Mouse (Mus musculus) forebrain, postnatal 0 days (tissue): ENCODE measurements at regions not wholly inside any gene's neighbourhood (a gene's known extent, or its start where the extent isn't known, plus 50 kb on each side); places are given as distances from the start of the nearest gene placed in this dataset.

Source experiments
- ATAC-seq: fragments of 200-750 bp; cut with Nextera tagmentation; 2 replicates; pipeline ENCODE4 v1.8.0; 2017; ENCODE audit warnings: mild to moderate bottlenecking, moderate library complexity
- DNase-seq: peaks from one replicate; pipeline ENCODE4 v3.0.0-alpha.2; 2015
- H3K27ac ChIP-seq: fragments of 300-500 bp; sonication (generic); 2 replicates; pipeline ENCODE4 v1.5.1; 2014; ENCODE audit warnings: low read depth, mild to moderate bottlenecking, antibody characterized with exemption, low read length, moderate library complexity, mixed read lengths
- H3K27me3 ChIP-seq: fragments of 300-500 bp; sonication (generic); 2 replicates; pipeline ENCODE4 v1.6.1; 2014; ENCODE audit warnings: mild to moderate bottlenecking, low read length, mixed read lengths; ENCODE audit not compliant: insufficient read depth
- H3K36me3 ChIP-seq: fragments of 300-500 bp; sonication (generic); 2 replicates; pipeline ENCODE4 v1.6.1; 2014; ENCODE audit warnings: mild to moderate bottlenecking, moderate library complexity; ENCODE audit not compliant: insufficient read depth
- H3K4me1 ChIP-seq: fragments of 300-500 bp; sonication (generic); 2 replicates; pipeline ENCODE4 v1.6.1; 2014; ENCODE audit warnings: antibody characterized with exemption; ENCODE audit not compliant: insufficient read depth
- H3K4me2 ChIP-seq: fragments of 300-500 bp; sonication (generic); 2 replicates; pipeline ENCODE4 v1.6.1; 2014; ENCODE audit warnings: low read depth, mild to moderate bottlenecking, moderate library complexity
- H3K4me3 ChIP-seq: fragments of 300-500 bp; sonication (generic); 2 replicates; pipeline ENCODE4 v1.5.1; 2014; ENCODE audit warnings: low read depth, low read length, mixed read lengths
- H3K9ac ChIP-seq: fragments of 300-500 bp; sonication (generic); 2 replicates; pipeline ENCODE4 v1.6.1; 2014; ENCODE audit warnings: mild to moderate bottlenecking
- H3K9me3 ChIP-seq: fragments of 300-500 bp; sonication (generic); 2 replicates; pipeline ENCODE4 v1.6.1; 2016; ENCODE audit warnings: low read length
- CTCF ChIP-seq: sonication (generic); IDR thresholded peaks from 2 replicates; pipeline ENCODE4 v1.5.1; 2016; ENCODE audit warnings: antibody characterized with exemption, control low read depth, low read depth
- WGBS: fragments of 180-500 bp; shearing (Covaris S2); extraction: QIAGEN DNeasy Blood & Tissue Kit; methylation state at CpG from one replicate; pipeline ENCODE4 v1.1.7; 2014; 5-methylcytosine and 5-hydroxymethylcytosine counted together

GRCm38 (mm10) chr5:119739386-119739785, 68.9 kb downstream of the Tbx3 start:
- no peak overlapping the region for H3K4me3 ChIP-seq
- H3K9ac ChIP-seq, result no peak overlapping the region
- no peak overlapping the region for H3K27ac ChIP-seq
- WGBS, result 76% methylated on average over 4 of the region's 4 CpGs
- no peak for TF ChIP-seq CTCF
- DNase-seq (no peak), ATAC-seq (no peak)
- no peaks in the 10 kb centered on the region for H3K9me3 ChIP-seq
- no peak overlapping the region for H3K4me2 ChIP-seq
- H3K36me3 ChIP-seq, result no peaks in the 10 kb centered on the region
- no peaks in the 10 kb centered on the region for H3K4me1 ChIP-seq
- no peaks in the 10 kb centered on the region for H3K27me3 ChIP-seq

DNA sequence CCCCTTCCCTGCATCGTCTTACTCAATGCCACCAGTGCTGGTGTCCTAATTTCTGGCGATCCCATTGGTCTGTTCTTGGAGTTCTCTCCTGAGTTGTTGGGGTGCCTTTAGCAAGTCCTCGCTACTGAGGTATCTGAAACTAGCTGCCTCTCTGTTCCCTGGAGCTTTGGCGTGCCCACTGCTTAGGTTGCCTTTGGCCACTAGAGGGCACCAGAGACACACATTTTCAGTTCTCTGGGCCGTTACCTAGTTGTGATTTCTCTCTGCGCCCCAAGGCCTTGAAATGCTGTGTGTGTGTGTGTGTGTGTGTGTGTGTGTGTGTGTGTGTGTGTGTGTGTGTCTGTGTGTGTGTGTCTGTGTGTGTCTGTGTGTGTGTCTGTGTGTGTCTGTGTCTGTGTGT, 70.6 kb downstream of the Tbx3 start:
- Histone ChIP-seq H3K9ac (no peak overlapping the region), H3K4me1 (no peaks in the 10 kb centered on the region), H3K4me2 (no peak overlapping the region), H3K36me3 (no peaks in the 10 kb centered on the region), H3K27ac (no peak overlapping the region), H3K27me3 (no peaks in the 10 kb centered on the region), H3K9me3 (no peaks in the 10 kb centered on the region), H3K4me3 (no peak overlapping the region)
- peak; percentile 97 for TF ChIP-seq CTCF
- peak; percentile 89 for DNase-seq
- ATAC-seq, result peak; percentile 78
- WGBS, result 4% methylated on average over 6 of the region's 6 CpGs

DNA sequence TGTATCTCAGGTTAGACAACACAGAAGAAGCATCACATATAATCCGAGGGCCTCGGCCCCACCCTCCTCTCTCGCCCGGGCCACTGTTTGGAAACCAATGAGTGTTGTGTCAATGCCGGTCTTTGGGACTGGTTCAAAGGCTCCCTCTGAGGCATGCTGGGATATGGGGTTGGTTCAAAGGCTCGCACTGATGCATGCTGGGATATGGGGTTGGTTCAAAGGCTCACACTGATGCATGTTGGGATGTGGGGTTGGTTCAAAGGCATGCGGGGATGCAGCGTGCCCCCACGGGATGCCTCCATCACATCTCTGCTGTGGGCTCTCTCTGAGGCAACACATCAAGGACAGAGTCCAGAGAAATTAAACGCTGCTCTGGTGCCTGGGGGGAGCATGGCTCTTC, 73.3 kb downstream of the Tbx3 start:
- no peak for ATAC-seq

GRCm38 (mm10) chr5:119747038-119747437, 76.6 kb downstream of the Tbx3 start:
- TF ChIP-seq CTCF, result peak; percentile 32
- Histone ChIP-seq H3K9me3 (no peaks in the 10 kb centered on the region), H3K4me3 (no peak overlapping the region), H3K27me3 (peaks cover 24% of the 10 kb centered on the region), H3K36me3 (no peaks in the 10 kb centered on the region), H3K4me2 (no peak overlapping the region), H3K27ac (no peak overlapping the region), H3K9ac (no peak overlapping the region), H3K4me1 (no peaks in the 10 kb centered on the region)
- DNase-seq, result no peak
- 73% methylated on average over 10 of the region's 10 CpGs for WGBS
- ATAC-seq, result no peak

More for the DNA sequence above, 73.3 kb downstream of the Tbx3 start:
- Histone ChIP-seq H3K4me2 (no peak overlapping the region), H3K9ac (no peak overlapping the region), H3K4me1 (no peaks in the 10 kb centered on the region), H3K9me3 (no peaks in the 10 kb centered on the region), H3K27ac (no peak overlapping the region), H3K4me3 (no peak overlapping the region), H3K27me3 (peaks cover 14% of the 10 kb centered on the region; the same call in 1 of the 2 replicates), H3K36me3 (no peaks in the 10 kb centered on the region)
- no peak for TF ChIP-seq CTCF
- no peak for DNase-seq
- WGBS, result 78% methylated on average over 10 of the region's 10 CpGs

- H3K4me2 ChIP-seq, result peak overlapping the region; percentile 23; the same call in 1 of the 2 replicates
- peaks cover 24% of the 10 kb centered on the region for H3K27me3 ChIP-seq
- no peak for DNase-seq
- H3K9me3 ChIP-seq, result no peaks in the 10 kb centered on the region
- no peak for TF ChIP-seq CTCF
- no peaks in the 10 kb centered on the region for H3K36me3 ChIP-seq
- H3K4me3 ChIP-seq, result no peak overlapping the region
- WGBS, result 2% methylated on average over 21 of the region's 21 CpGs
- ATAC-seq, result no peak
- H3K27ac ChIP-seq, result no peak overlapping the region
- H3K9ac ChIP-seq, result no peak overlapping the region
- no peaks in the 10 kb centered on the region for H3K4me1 ChIP-seq
Observed at GRCm38 (mm10) chr5:119748667-119749066, 78.2 kb downstream of the Tbx3 start.

- H3K27ac ChIP-seq, result no peak overlapping the region
- H3K27me3 ChIP-seq, result peaks cover 24% of the 10 kb centered on the region
- H3K9me3 ChIP-seq, result no peaks in the 10 kb centered on the region
- no peak overlapping the region for H3K9ac ChIP-seq
- WGBS, result 7% methylated on average over 17 of the region's 17 CpGs
- no peak for TF ChIP-seq CTCF
- H3K4me3 ChIP-seq, result no peak overlapping the region
- H3K4me1 ChIP-seq, result no peaks in the 10 kb centered on the region
- no peaks in the 10 kb centered on the region for H3K36me3 ChIP-seq
- H3K4me2 ChIP-seq, result peak overlapping the region; percentile 23; the same call in 1 of the 2 replicates
- no peak for DNase-seq
- ATAC-seq, result no peak
Observed at GRCm38 (mm10) chr5:119749153-119749552, 78.7 kb downstream of the Tbx3 start.

GRCm38 (mm10) chr5:119755782-119756181, 76.7 kb upstream of the Tbx5 start:
- no peak for TF ChIP-seq CTCF
- Histone ChIP-seq H3K9ac (no peak overlapping the region), H3K4me3 (no peak overlapping the region), H3K27me3 (no peaks in the 10 kb centered on the region), H3K36me3 (no peaks in the 10 kb centered on the region), H3K9me3 (no peaks in the 10 kb centered on the region), H3K27ac (no peak overlapping the region), H3K4me2 (no peak overlapping the region), H3K4me1 (no peaks in the 10 kb centered on the region)
- ATAC-seq (no peak), DNase-seq (no peak)
- 60% methylated on average over 9 of the region's 9 CpGs for WGBS

GRCm38 (mm10) chr5:119758880-119759279, 73.6 kb upstream of the Tbx5 start:
- Histone ChIP-seq H3K4me2 (no peak overlapping the region), H3K9ac (no peak overlapping the region), H3K27me3 (no peaks in the 10 kb centered on the region), H3K4me3 (no peak overlapping the region), H3K4me1 (no peaks in the 10 kb centered on the region), H3K9me3 (no peaks in the 10 kb centered on the region), H3K27ac (no peak overlapping the region), H3K36me3 (no peaks in the 10 kb centered on the region)
- TF ChIP-seq CTCF, result no peak
- ATAC-seq (no peak), DNase-seq (no peak)
- 82% methylated on average over 4 of the region's 4 CpGs for WGBS
